Mouse (Mus musculus) heart, adult 2 months (tissue): ENCODE results near the gene Ralgps1.

Experiments
- CTCF ChIP-seq: fragments of 200-600 bp; IDR thresholded peaks from 2 replicates; pipeline ENCODE4 v1.8.1; 2022; ENCODE audit warnings: antibody characterized with exemption, mild to moderate bottlenecking, moderate library complexity
- EP300 ChIP-seq: fragments of 200-500 bp; IDR thresholded peaks from 2 replicates; pipeline ENCODE4 v1.6.1; 2011; ENCODE audit warnings: low read depth, low read length, control low read depth; ENCODE audit not compliant: insufficient read depth
- POLR2A ChIP-seq: fragments of 200-500 bp; IDR thresholded peaks from 2 replicates; pipeline ENCODE4 v1.6.1; 2011; ENCODE audit warnings: mild to moderate bottlenecking, low read depth, low read length, control low read depth; ENCODE audit not compliant: insufficient read depth

DNA sequence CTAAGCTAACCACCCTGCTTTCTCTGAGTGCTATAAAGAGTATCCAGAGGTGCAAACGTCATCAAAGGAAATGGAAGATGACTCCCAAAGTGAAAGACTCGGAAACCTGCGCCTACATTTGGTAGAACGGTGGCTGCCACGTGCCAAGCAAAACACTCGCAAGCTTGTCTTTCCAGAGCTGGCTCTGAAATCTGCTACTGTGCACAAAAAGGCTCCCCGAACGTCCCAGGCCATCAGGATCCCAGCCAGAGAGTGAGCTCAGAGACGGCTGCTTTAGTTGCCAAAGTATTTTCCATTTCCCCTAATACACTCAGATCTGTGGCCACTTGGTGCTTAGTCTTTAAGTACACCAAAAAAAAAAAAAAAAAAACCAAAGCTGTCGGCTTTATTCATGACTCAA, 186.6 kb downstream of the Ralgps1 start:
- TF ChIP-seq EP300 (0 out of 2 replicates have a peak, but pooled peaks have one; percentile 41), CTCF (no peak), POLR2A (no peak)
